Mouse (Mus musculus): Measurements from ENCODE around the gene Slc25a30. TPM values are rescaled to one million over a fixed set of nuclear protein-coding genes. Genes with fewer than 3 reads are reported as not detected.

Gene Slc25a30
- polyA plus RNA-seq, 2 experiments: 2.0 to 3.8 TPM

GRCm38 (mm10) chr14:75789291-75789690, 2.5 kb upstream of the Slc25a30 start:
- Histone ChIP-seq H3K9ac (replicated peaks) (no peak overlapping the region), H3K9me3 (ENCODE audit: control insufficient read depth, low read length) (no peaks in the 10 kb centered on the region), H3K27me3 (ENCODE audit: control insufficient read depth, insufficient read depth, low read length) (no peaks in the 10 kb centered on the region), H3K4me1 (replicated peaks; ENCODE audit: control insufficient read depth in 2 of 2, insufficient read depth in 2 of 2, low read length in 1 of 2) (peaks cover 3 to 7% of the 10 kb centered on the region in 2 experiments; a peak in 2 of 4 replicates), H3K4me3 (ENCODE audit: insufficient read depth in 1 of 2, low read depth in 2 of 2, low read length in 2 of 2) (no peak overlapping the region), H3K27ac (no peak overlapping the region), H3K4me2 (ENCODE audit: low read depth) (no peak overlapping the region), H3K36me3 (replicated peaks; ENCODE audit: control insufficient read depth, insufficient read depth, low read depth) (no peaks in the 10 kb centered on the region)
- TF ChIP-seq CTCF (IDR thresholded peaks at IDR 0.05; ENCODE audit: low read depth): no peak
- no peak for TF ChIP-seq EP300 (IDR thresholded peaks at IDR 0.05; ENCODE audit: low read depth)
- 66% methylated on average over 6 of the region's 6 CpGs for WGBS (ENCODE audit: insufficient replicate concordance)
- ATAC-seq (ENCODE audit: insufficient read depth) (no peak), DNase-seq (ENCODE audit: low read depth in 3 of 3, low spot score in 3 of 3) (no peak)

GRCm38 (mm10) chr14:75787794-75788175, 948 bp upstream of the Slc25a30 start:
- peaks cover 3 to 7% of the 10 kb centered on the region in 2 experiments; a peak in 2 of 4 replicates for H3K4me1 ChIP-seq (replicated peaks; ENCODE audit: control insufficient read depth in 2 of 2, insufficient read depth in 2 of 2, low read length in 1 of 2)
- peak overlapping the region; percentile 79 for H3K4me2 ChIP-seq (ENCODE audit: low read depth)
- no peak overlapping the region for H3K27ac ChIP-seq
- peak overlapping the region; percentile 70 for H3K9ac ChIP-seq (replicated peaks)
- peak overlapping the region; percentile 13 to 70; a peak in 3 of 4 replicates for H3K4me3 ChIP-seq (ENCODE audit: insufficient read depth in 1 of 2, low read depth in 2 of 2, low read length in 2 of 2)
- WGBS (ENCODE audit: insufficient replicate concordance): 17% methylated on average over 7 of the region's 7 CpGs
- DNase-seq (ENCODE audit: low read depth in 3 of 3, low spot score in 3 of 3): peak in 1 of 3 experiments; percentile 17
- TF ChIP-seq CTCF (IDR thresholded peaks at IDR 0.05; ENCODE audit: low read depth) (no peak), EP300 (IDR thresholded peaks at IDR 0.05; ENCODE audit: low read depth) (no peak)
- no peaks in the 10 kb centered on the region for H3K9me3 ChIP-seq (ENCODE audit: control insufficient read depth, low read length)
- H3K27me3 ChIP-seq (ENCODE audit: control insufficient read depth, insufficient read depth, low read length): no peaks in the 10 kb centered on the region
- no peaks in the 10 kb centered on the region for H3K36me3 ChIP-seq (replicated peaks; ENCODE audit: control insufficient read depth, insufficient read depth, low read depth)
- no peak for ATAC-seq (ENCODE audit: insufficient read depth)

GRCm38 (mm10) chr14:75786424-75786867, 391 bp downstream of the Slc25a30 start:
- H3K4me1 ChIP-seq (replicated peaks; ENCODE audit: control insufficient read depth in 2 of 2, insufficient read depth in 2 of 2, low read length in 1 of 2): peaks cover 3 to 7% of the 10 kb centered on the region in 2 experiments; a peak in 2 of 4 replicates
- peak; percentile 25 to 47 (median 28) for DNase-seq (ENCODE audit: low read depth in 3 of 3, low spot score in 3 of 3)
- H3K9ac ChIP-seq (replicated peaks): peak overlapping the region; percentile 54
- TF ChIP-seq CTCF (IDR thresholded peaks at IDR 0.05; ENCODE audit: low read depth) (peak; percentile 29; the same call in 1 of the 2 replicates), EP300 (IDR thresholded peaks at IDR 0.05; ENCODE audit: low read depth) (no peak)
- H3K4me3 ChIP-seq (ENCODE audit: insufficient read depth in 1 of 2, low read depth in 2 of 2, low read length in 2 of 2): peak overlapping the region; percentile 70 to 79
- H3K27ac ChIP-seq: peak overlapping the region; percentile 55
- peak; percentile 71 for ATAC-seq (ENCODE audit: insufficient read depth)
- H3K9me3 ChIP-seq (ENCODE audit: control insufficient read depth, low read length): no peaks in the 10 kb centered on the region
- WGBS (ENCODE audit: insufficient replicate concordance): 2% methylated on average over 31 of the region's 31 CpGs
- peak overlapping the region; percentile 79 for H3K4me2 ChIP-seq (ENCODE audit: low read depth)
- no peaks in the 10 kb centered on the region for H3K36me3 ChIP-seq (replicated peaks; ENCODE audit: control insufficient read depth, insufficient read depth, low read depth)
- no peaks in the 10 kb centered on the region for H3K27me3 ChIP-seq (ENCODE audit: control insufficient read depth, insufficient read depth, low read length)

GRCm38 (mm10) chr14:75779913-75780312, 6.9 kb downstream of the Slc25a30 start:
- no peak overlapping the region for H3K9ac ChIP-seq (replicated peaks)
- H3K4me1 ChIP-seq (replicated peaks; ENCODE audit: control insufficient read depth in 2 of 2, insufficient read depth in 2 of 2, low read length in 1 of 2): peaks cover 0 to 9% of the 10 kb centered on the region in 2 experiments; a peak in 2 of 4 replicates
- H3K9me3 ChIP-seq (ENCODE audit: control insufficient read depth, low read length): no peaks in the 10 kb centered on the region
- H3K27ac ChIP-seq: no peak overlapping the region
- H3K4me3 ChIP-seq (ENCODE audit: insufficient read depth in 1 of 2, low read depth in 2 of 2, low read length in 2 of 2): no peak overlapping the region
- WGBS (ENCODE audit: insufficient replicate concordance): 77% methylated on average over 4 of the region's 4 CpGs
- H3K4me2 ChIP-seq (ENCODE audit: low read depth): no peak overlapping the region
- DNase-seq (ENCODE audit: low read depth in 3 of 3, low spot score in 3 of 3) (no peak), ATAC-seq (ENCODE audit: insufficient read depth) (no peak)
- no peaks in the 10 kb centered on the region for H3K36me3 ChIP-seq (replicated peaks; ENCODE audit: control insufficient read depth, insufficient read depth, low read depth)
- H3K27me3 ChIP-seq (ENCODE audit: control insufficient read depth, insufficient read depth, low read length): no peaks in the 10 kb centered on the region
- no peak for TF ChIP-seq EP300 (IDR thresholded peaks at IDR 0.05; ENCODE audit: low read depth)
- TF ChIP-seq CTCF (IDR thresholded peaks at IDR 0.05; ENCODE audit: low read depth): no peak

- Histone ChIP-seq H3K4me1 (replicated peaks; ENCODE audit: control insufficient read depth in 2 of 2, insufficient read depth in 2 of 2, low read length in 1 of 2) (peaks cover 15 to 32% of the 10 kb centered on the region in 2 experiments), H3K4me2 (ENCODE audit: low read depth) (no peak overlapping the region), H3K27ac (no peak overlapping the region), H3K36me3 (replicated peaks; ENCODE audit: control insufficient read depth, insufficient read depth, low read depth) (no peaks in the 10 kb centered on the region), H3K9ac (replicated peaks) (no peak overlapping the region), H3K27me3 (ENCODE audit: control insufficient read depth, insufficient read depth, low read length) (no peaks in the 10 kb centered on the region), H3K4me3 (ENCODE audit: insufficient read depth in 1 of 2, low read depth in 2 of 2, low read length in 2 of 2) (no peak overlapping the region), H3K9me3 (ENCODE audit: control insufficient read depth, low read length) (no peaks in the 10 kb centered on the region)
- no peak for DNase-seq (ENCODE audit: low read depth in 3 of 3, low spot score in 3 of 3)
- TF ChIP-seq CTCF (IDR thresholded peaks at IDR 0.05; ENCODE audit: low read depth) (no peak), EP300 (IDR thresholded peaks at IDR 0.05; ENCODE audit: low read depth) (no peak)
- no peak for ATAC-seq (ENCODE audit: insufficient read depth)
- WGBS (ENCODE audit: insufficient replicate concordance): 83% methylated on average over 8 of the region's 8 CpGs
Measured at GRCm38 (mm10) chr14:75776637-75777036, 10.2 kb downstream of the Slc25a30 start.

All from liver, embryonic 14.5 days (tissue).